Mouse (Mus musculus): ENCODE results near the gene Shh. TPM values are rescaled to one million over a fixed set of nuclear protein-coding genes. Genes with fewer than 3 reads are reported as not detected.

The Shh gene
- not detected for polyA plus RNA-seq (2015; fragmentation: Illumina TruSeq; extraction: RNeasy Lipid Tissue Mini Kit (QIAGEN cat#74804); ENCODE audit: insufficient read depth, low replicate concordance)

DNA sequence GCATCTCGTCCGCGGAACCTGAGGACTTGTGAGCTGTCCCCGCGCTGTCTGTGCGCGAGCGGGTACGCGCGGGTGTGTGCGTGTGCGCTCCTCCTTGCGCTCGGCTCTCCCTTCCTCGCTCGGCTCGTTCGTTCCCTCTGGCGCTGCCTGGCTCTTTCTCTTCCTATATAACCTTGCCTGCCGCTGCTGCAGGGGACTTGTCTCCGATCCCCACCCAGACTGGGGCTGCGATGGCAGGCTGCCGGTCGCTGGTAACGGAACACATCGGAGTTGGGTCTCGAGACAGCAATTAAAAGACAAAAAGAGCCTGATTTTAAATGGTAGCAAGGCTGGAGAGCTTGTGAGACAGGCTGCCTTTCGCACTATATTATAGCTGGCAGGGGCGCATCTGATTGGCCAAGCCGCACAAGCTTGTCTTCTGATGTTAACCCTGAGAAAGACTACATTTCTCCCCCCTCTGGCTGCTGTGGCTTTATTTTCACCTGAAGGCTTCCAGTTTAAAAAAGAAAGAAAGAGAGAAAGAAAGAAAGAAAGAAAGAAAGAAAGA, at the start of gene Shh:
Gene Shh (minus strand): TSS at position 497 of the 547 bp plus-strand sequence.

Other genes starting within 250 kb of the Shh start
- gene Cnpy1, start 221.4 kb downstream of the Shh start, polyA plus RNA-seq (2015; fragmentation: Illumina TruSeq; extraction: RNeasy Lipid Tissue Mini Kit (QIAGEN cat#74804); ENCODE audit: insufficient read depth, low replicate concordance): 0.07 TPM
- 91.7 TPM for gene Rbm33, start 150.1 kb downstream of the Shh start, polyA plus RNA-seq (2015; fragmentation: Illumina TruSeq; extraction: RNeasy Lipid Tissue Mini Kit (QIAGEN cat#74804); ENCODE audit: insufficient read depth, low replicate concordance)

Measured in spleen, adult 10 weeks (tissue).